Mouse (Mus musculus): ENCODE data around the gene Ppp3ca.

Ppp3ca gene

GRCm38 (mm10) chr3:136738474-136738873, 68.5 kb downstream of the Ppp3ca start:
- H3K9me3 ChIP-seq (ENCODE audit: low read length) = no peaks in the 10 kb centered on the region
- H3K27me3 ChIP-seq (ENCODE audit: insufficient read depth, low read length) = no peaks in the 10 kb centered on the region
- H3K4me1 ChIP-seq (replicated peaks; ENCODE audit: low read depth, low read length) = peaks cover 12% of the 10 kb centered on the region
- H3K4me3 ChIP-seq (replicated peaks; ENCODE audit: low read length) = no peak overlapping the region
- H3K36me3 ChIP-seq (ENCODE audit: insufficient read depth, low read length) = no peaks in the 10 kb centered on the region
- TF ChIP-seq NANOG (IDR thresholded peaks at IDR 0.05; ENCODE audit: borderline replicate concordance, low read length) = no peak
- no peak for TF ChIP-seq CTCF (conservative IDR thresholded peaks at IDR 0.05; ENCODE audit: low read length)
- no peak for TF ChIP-seq POU5F1 (IDR thresholded peaks at IDR 0.05; ENCODE audit: borderline replicate concordance, low read length)

- Histone ChIP-seq H3K36me3 (ENCODE audit: insufficient read depth, low read length) (no peaks in the 10 kb centered on the region), H3K4me1 (replicated peaks; ENCODE audit: low read depth, low read length) (peaks cover 12% of the 10 kb centered on the region), H3K4me3 (replicated peaks; ENCODE audit: low read length) (no peak overlapping the region), H3K27me3 (ENCODE audit: insufficient read depth, low read length) (no peaks in the 10 kb centered on the region), H3K9me3 (ENCODE audit: low read length) (no peaks in the 10 kb centered on the region)
- TF ChIP-seq CTCF (conservative IDR thresholded peaks at IDR 0.05; ENCODE audit: low read length) = no peak
- TF ChIP-seq NANOG (IDR thresholded peaks at IDR 0.05; ENCODE audit: borderline replicate concordance, low read length) = no peak
- TF ChIP-seq POU5F1 (IDR thresholded peaks at IDR 0.05; ENCODE audit: borderline replicate concordance, low read length) = no peak
Measured at GRCm38 (mm10) chr3:136738914-136739313, 69.0 kb downstream of the Ppp3ca start.

DNA sequence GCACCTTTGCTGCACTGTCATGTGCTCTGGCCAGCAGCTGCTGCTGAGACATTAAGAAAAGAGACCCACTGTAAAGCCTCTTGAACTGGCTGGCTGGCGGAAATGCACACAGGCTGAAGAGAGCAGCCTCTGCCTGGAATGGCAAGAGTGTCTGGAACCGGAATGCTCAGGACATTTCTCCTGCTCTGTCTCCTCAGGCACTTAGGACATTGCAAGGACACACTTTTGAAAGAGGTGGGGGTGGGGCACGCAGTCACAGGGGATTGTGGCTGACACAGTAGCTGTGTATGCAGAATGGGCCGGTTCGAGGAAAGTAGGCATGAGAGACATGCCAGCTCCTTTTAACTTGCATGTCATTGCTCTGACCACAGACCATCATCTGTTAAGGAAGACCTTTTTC, 71.7 kb downstream of the Ppp3ca start:
- Histone ChIP-seq H3K4me1 (replicated peaks; ENCODE audit: low read depth, low read length) (peaks cover 12% of the 10 kb centered on the region), H3K4me3 (replicated peaks; ENCODE audit: low read length) (no peak overlapping the region), H3K27me3 (ENCODE audit: insufficient read depth, low read length) (no peaks in the 10 kb centered on the region), H3K9me3 (ENCODE audit: low read length) (no peaks in the 10 kb centered on the region), H3K36me3 (ENCODE audit: insufficient read depth, low read length) (no peaks in the 10 kb centered on the region)
- no peak for TF ChIP-seq CTCF (conservative IDR thresholded peaks at IDR 0.05; ENCODE audit: low read length)
- TF ChIP-seq POU5F1 (IDR thresholded peaks at IDR 0.05; ENCODE audit: borderline replicate concordance, low read length) = no peak
- TF ChIP-seq NANOG (IDR thresholded peaks at IDR 0.05; ENCODE audit: borderline replicate concordance, low read length) = no peak

- no peaks in the 10 kb centered on the region for H3K27me3 ChIP-seq (ENCODE audit: insufficient read depth, low read length)
- TF ChIP-seq CTCF (conservative IDR thresholded peaks at IDR 0.05; ENCODE audit: low read length) = no peak
- no peak for TF ChIP-seq NANOG (IDR thresholded peaks at IDR 0.05; ENCODE audit: borderline replicate concordance, low read length)
- TF ChIP-seq POU5F1 (IDR thresholded peaks at IDR 0.05; ENCODE audit: borderline replicate concordance, low read length) = no peak
- H3K9me3 ChIP-seq (ENCODE audit: low read length) = no peaks in the 10 kb centered on the region
- H3K4me1 ChIP-seq (replicated peaks; ENCODE audit: low read depth, low read length) = peaks cover 12% of the 10 kb centered on the region
- no peaks in the 10 kb centered on the region for H3K36me3 ChIP-seq (ENCODE audit: insufficient read depth, low read length)
- no peak overlapping the region for H3K4me3 ChIP-seq (replicated peaks; ENCODE audit: low read length)
Measured at GRCm38 (mm10) chr3:136742258-136743057, 72.5 kb downstream of the Ppp3ca start.

DNA sequence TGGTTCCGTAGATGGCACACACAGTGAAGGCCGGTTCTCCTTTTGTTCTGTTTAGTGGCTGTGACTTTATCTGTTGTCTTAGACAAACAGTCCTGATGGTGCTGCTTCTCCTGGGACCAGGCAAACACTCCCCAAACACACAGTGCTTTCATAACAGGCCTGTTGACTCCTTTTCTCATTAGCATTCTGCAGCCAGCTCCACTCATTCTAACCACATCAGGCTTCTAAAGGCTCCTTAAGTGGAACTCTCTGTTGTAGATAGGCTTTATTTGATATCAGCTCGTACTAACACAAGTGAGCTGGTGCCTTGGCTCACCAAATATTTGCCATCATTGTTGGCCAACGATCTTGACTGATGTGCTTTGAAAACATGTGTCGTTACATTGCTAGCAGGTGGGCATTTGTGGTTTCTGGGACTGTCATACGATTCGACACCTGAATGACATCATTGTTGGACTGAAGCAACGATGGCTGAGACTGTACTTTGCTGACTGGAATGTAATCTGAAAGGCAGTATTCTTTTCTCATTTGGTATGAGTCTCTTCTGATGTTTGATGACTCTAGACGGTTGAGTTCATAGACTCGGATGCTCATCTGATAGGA, 74.5 kb downstream of the Ppp3ca start:
- TF ChIP-seq POU5F1 (IDR thresholded peaks at IDR 0.05; ENCODE audit: borderline replicate concordance, low read length) (no peak), CTCF (conservative IDR thresholded peaks at IDR 0.05; ENCODE audit: low read length) (no peak), NANOG (IDR thresholded peaks at IDR 0.05; ENCODE audit: borderline replicate concordance, low read length) (no peak)
- Histone ChIP-seq H3K4me3 (replicated peaks; ENCODE audit: low read length) (no peak overlapping the region), H3K36me3 (ENCODE audit: insufficient read depth, low read length) (no peaks in the 10 kb centered on the region), H3K4me1 (replicated peaks; ENCODE audit: low read depth, low read length) (peaks cover 12% of the 10 kb centered on the region), H3K9me3 (ENCODE audit: low read length) (no peaks in the 10 kb centered on the region), H3K27me3 (ENCODE audit: insufficient read depth, low read length) (no peaks in the 10 kb centered on the region)

DNA sequence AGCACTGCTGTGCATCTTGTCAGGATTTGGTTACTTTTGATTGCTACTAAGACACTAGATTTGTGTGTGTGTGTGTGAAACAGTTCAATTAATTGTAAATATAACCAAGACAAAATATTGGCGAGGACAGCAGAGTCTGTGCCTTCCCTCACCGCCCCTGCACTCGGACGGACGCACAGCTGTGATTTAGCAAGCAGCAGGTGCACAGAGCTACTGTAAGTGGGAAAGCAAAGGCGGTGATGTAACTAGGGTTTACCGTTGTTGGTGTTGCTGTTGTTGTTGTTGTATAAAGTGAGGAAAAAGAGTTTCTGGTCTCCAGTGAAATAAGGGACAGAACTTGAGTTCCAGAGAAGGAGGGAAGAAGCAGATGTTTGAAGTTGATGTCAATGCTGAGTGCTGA, 75.5 kb downstream of the Ppp3ca start:
- no peak overlapping the region for H3K4me3 ChIP-seq (replicated peaks; ENCODE audit: low read length)
- H3K9me3 ChIP-seq (ENCODE audit: low read length) = no peaks in the 10 kb centered on the region
- no peak for TF ChIP-seq NANOG (IDR thresholded peaks at IDR 0.05; ENCODE audit: borderline replicate concordance, low read length)
- TF ChIP-seq CTCF (conservative IDR thresholded peaks at IDR 0.05; ENCODE audit: low read length) = no peak
- no peak for TF ChIP-seq POU5F1 (IDR thresholded peaks at IDR 0.05; ENCODE audit: borderline replicate concordance, low read length)
- H3K27me3 ChIP-seq (ENCODE audit: insufficient read depth, low read length) = no peaks in the 10 kb centered on the region
- H3K4me1 ChIP-seq (replicated peaks; ENCODE audit: low read depth, low read length) = peaks cover 12% of the 10 kb centered on the region
- no peaks in the 10 kb centered on the region for H3K36me3 ChIP-seq (ENCODE audit: insufficient read depth, low read length)

GRCm38 (mm10) chr3:136748761-136749476, 79.0 kb downstream of the Ppp3ca start:
- H3K4me1 ChIP-seq (replicated peaks; ENCODE audit: low read depth, low read length) = no peaks in the 10 kb centered on the region
- H3K27me3 ChIP-seq (ENCODE audit: insufficient read depth, low read length) = no peaks in the 10 kb centered on the region
- no peak for TF ChIP-seq POU5F1 (IDR thresholded peaks at IDR 0.05; ENCODE audit: borderline replicate concordance, low read length)
- no peak for TF ChIP-seq CTCF (conservative IDR thresholded peaks at IDR 0.05; ENCODE audit: low read length)
- TF ChIP-seq NANOG (IDR thresholded peaks at IDR 0.05; ENCODE audit: borderline replicate concordance, low read length) = no peak
- no peaks in the 10 kb centered on the region for H3K9me3 ChIP-seq (ENCODE audit: low read length)
- no peak overlapping the region for H3K4me3 ChIP-seq (replicated peaks; ENCODE audit: low read length)
- no peaks in the 10 kb centered on the region for H3K36me3 ChIP-seq (ENCODE audit: insufficient read depth, low read length)

GRCm38 (mm10) chr3:136749477-136749797, 79.5 kb downstream of the Ppp3ca start:
- Histone ChIP-seq H3K4me3 (replicated peaks; ENCODE audit: low read length) (no peak overlapping the region), H3K9me3 (ENCODE audit: low read length) (no peaks in the 10 kb centered on the region), H3K4me1 (replicated peaks; ENCODE audit: low read depth, low read length) (no peaks in the 10 kb centered on the region), H3K36me3 (ENCODE audit: insufficient read depth, low read length) (no peaks in the 10 kb centered on the region), H3K27me3 (ENCODE audit: insufficient read depth, low read length) (no peaks in the 10 kb centered on the region)
- TF ChIP-seq CTCF (conservative IDR thresholded peaks at IDR 0.05; ENCODE audit: low read length) (no peak), POU5F1 (IDR thresholded peaks at IDR 0.05; ENCODE audit: borderline replicate concordance, low read length) (no peak), NANOG (IDR thresholded peaks at IDR 0.05; ENCODE audit: borderline replicate concordance, low read length) (no peak)
